Mouse (Mus musculus) hindbrain, embryonic 14.5 days (tissue): Measurements from ENCODE around the gene Acvrl1. TPM values are rescaled to one million over a fixed set of nuclear protein-coding genes. Genes with fewer than 3 reads are reported as not detected.

Source experiments
- ATAC-seq: fragments of 200-750 bp; cut with Nextera tagmentation; 2 replicates; pipeline ENCODE4 v1.8.0; 2017; ENCODE audit warnings: moderate number of reproducible peaks, mild to moderate bottlenecking, moderate TSS enrichment, moderate library complexity; ENCODE audit not compliant: low FRiP score
- DNase-seq: peaks from one replicate; pipeline ENCODE4 v3.0.0-alpha.2; 2015; ENCODE audit warnings: low spot score
- H3K27ac ChIP-seq: fragments of 300-500 bp; sonication (generic); 2 replicates; pipeline ENCODE4 v1.5.1; 2014; ENCODE audit warnings: mild to moderate bottlenecking, moderate library complexity
- H3K27me3 ChIP-seq: fragments of 300-500 bp; sonication (generic); 2 replicates; pipeline ENCODE4 v1.6.1; 2014; ENCODE audit warnings: mild to moderate bottlenecking, low read length, mixed read lengths; ENCODE audit not compliant: control insufficient read depth, insufficient read depth
- H3K36me3 ChIP-seq: fragments of 300-500 bp; sonication (generic); replicated peaks from 2 replicates; pipeline ENCODE4 v1.6.1; 2014; ENCODE audit not compliant: control insufficient read depth, insufficient read depth
- H3K4me1 ChIP-seq: fragments of 300-500 bp; sonication (generic); replicated peaks from 2 replicates; pipeline ENCODE4 v1.6.1; 2014; ENCODE audit warnings: antibody characterized with exemption, low read length, mixed read lengths; ENCODE audit not compliant: control insufficient read depth, insufficient read depth
- H3K4me2 ChIP-seq: fragments of 300-500 bp; sonication (generic); replicated peaks from 2 replicates; pipeline ENCODE4 v1.6.1; 2014; ENCODE audit warnings: mild to moderate bottlenecking, moderate library complexity
- H3K4me3 ChIP-seq: fragments of 300-500 bp; sonication (generic); replicated peaks from 2 replicates; pipeline ENCODE4 v1.5.1; 2014; ENCODE audit warnings: mild to moderate bottlenecking, low read length
- H3K9ac ChIP-seq: fragments of 300-500 bp; sonication (generic); 2 replicates; pipeline ENCODE4 v1.6.1; 2014
- H3K9me3 ChIP-seq: fragments of 300-500 bp; sonication (generic); 2 replicates; pipeline ENCODE4 v1.6.1; 2016; ENCODE audit warnings: low read length; ENCODE audit not compliant: control insufficient read depth
- whole genome bisulfite sequencing: fragments of 180-500 bp; shearing (Covaris S2); extraction: QIAGEN DNeasy Blood & Tissue Kit; methylation state at CpG from one replicate; pipeline ENCODE4 v1.1.7; 2014; 5-methylcytosine and 5-hydroxymethylcytosine counted together
- polyA plus RNA-seq: library from polyadenylated mRNA; unstranded; fragments of >200 nt; fragmentation: Nextera tagmentation; extraction: Ambion mirVana; gene quantifications from 2 replicates; pipeline ENCODE4 v1.2.1, GENCODE M21; 2014

The Acvrl1 gene
- polyA plus RNA-seq, 1 experiment from 2014 or later = 5.7 TPM

- Histone ChIP-seq H3K4me3 (no peak overlapping the region), H3K27ac (no peak overlapping the region), H3K9me3 (no peaks in the 10 kb centered on the region), H3K9ac (no peak overlapping the region), H3K27me3 (peaks cover 10% of the 10 kb centered on the region; the same call in 1 of the 2 replicates), H3K36me3 (no peaks in the 10 kb centered on the region), H3K4me2 (no peak overlapping the region), H3K4me1 (peaks cover 10% of the 10 kb centered on the region; the same call in 1 of the 2 replicates)
- WGBS = 71% methylated on average over 11 of the region's 11 CpGs
- ATAC-seq = no peak
- no peak for DNase-seq
These were observed 39.2 kb downstream of the Acvrl1 start for GRCm38 (mm10) chr15:101167553-101167952.

GRCm38 (mm10) chr15:101169910-101170309, 41.6 kb downstream of the Acvrl1 start:
- 90% methylated on average over 5 of the region's 5 CpGs for WGBS
- H3K9me3 ChIP-seq = no peaks in the 10 kb centered on the region

GRCm38 (mm10) chr15:101170413-101170980, 42.2 kb downstream of the Acvrl1 start:
- WGBS = 82% methylated on average over 10 of the region's 10 CpGs
- H3K9ac ChIP-seq = no peak overlapping the region
- H3K4me3 ChIP-seq = no peak overlapping the region
- no peaks in the 10 kb centered on the region for H3K9me3 ChIP-seq
- ATAC-seq = no peak
- DNase-seq = no peak
- H3K4me1 ChIP-seq = no peaks in the 10 kb centered on the region
- H3K36me3 ChIP-seq = no peaks in the 10 kb centered on the region
- no peak overlapping the region for H3K27ac ChIP-seq
- H3K27me3 ChIP-seq = peaks cover 10% of the 10 kb centered on the region; the same call in 1 of the 2 replicates
- no peak overlapping the region for H3K4me2 ChIP-seq

More at GRCm38 (mm10) chr15:101169910-101170309, 41.6 kb downstream of the Acvrl1 start:
- H3K27ac ChIP-seq = no peak overlapping the region
- H3K4me3 ChIP-seq = no peak overlapping the region
- peaks cover 10% of the 10 kb centered on the region; the same call in 1 of the 2 replicates for H3K27me3 ChIP-seq
- ATAC-seq (no peak), DNase-seq (no peak)
- H3K4me1 ChIP-seq = no peaks in the 10 kb centered on the region
- no peak overlapping the region for H3K4me2 ChIP-seq
- H3K36me3 ChIP-seq = no peaks in the 10 kb centered on the region
- no peak overlapping the region for H3K9ac ChIP-seq

GRCm38 (mm10) chr15:101171272-101171671, 43.0 kb downstream of the Acvrl1 start:
- Histone ChIP-seq H3K4me1 (peaks cover 7% of the 10 kb centered on the region), H3K4me3 (no peak overlapping the region), H3K9me3 (no peaks in the 10 kb centered on the region), H3K27ac (no peak overlapping the region), H3K4me2 (no peak overlapping the region), H3K9ac (no peak overlapping the region), H3K27me3 (0 out of 2 replicates have a peak, but pooled peaks cover 6% of the 10 kb centered on the region), H3K36me3 (no peaks in the 10 kb centered on the region)
- DNase-seq (no peak), ATAC-seq (no peak)
- 79% methylated on average over 4 of the region's 4 CpGs for WGBS

- H3K4me1 ChIP-seq = peaks cover 15% of the 10 kb centered on the region
- H3K36me3 ChIP-seq = no peaks in the 10 kb centered on the region
- 0 out of 2 replicates have a peak, but pooled peaks cover 6% of the 10 kb centered on the region for H3K27me3 ChIP-seq
- ATAC-seq (no peak), DNase-seq (no peak)
- H3K27ac ChIP-seq = no peak overlapping the region
- no peaks in the 10 kb centered on the region for H3K9me3 ChIP-seq
- H3K9ac ChIP-seq = no peak overlapping the region
- H3K4me2 ChIP-seq = no peak overlapping the region
- no peak overlapping the region for H3K4me3 ChIP-seq
- 87% methylated on average over 2 of the region's 2 CpGs for WGBS
These were observed 43.7 kb downstream of the Acvrl1 start for GRCm38 (mm10) chr15:101172016-101172415.

GRCm38 (mm10) chr15:101173421-101174211, 45.3 kb downstream of the Acvrl1 start, which contains the start of gene Acvr1b:
Acvr1b (plus strand) TSS chr15:101174067.
- Histone ChIP-seq H3K27ac (peak within 1 kb of the TSS; percentile 87), H3K27me3 (0 out of 2 replicates have a peak, but pooled peaks cover 6% of the 10 kb centered on the region), H3K4me2 (peak within 1 kb of the TSS; percentile 88), H3K4me1 (peaks cover 31% of the 10 kb centered on the region), H3K36me3 (no peaks in the 10 kb centered on the region), H3K9me3 (no peaks in the 10 kb centered on the region), H3K9ac (peak within 1 kb of the TSS; percentile 94), H3K4me3 (peak within 1 kb of the TSS; percentile 75)
- ATAC-seq = peak; percentile 90
- WGBS = 1% methylated on average over 39 of the region's 87 CpGs
- DNase-seq = peak; percentile 93

- H3K4me3 ChIP-seq = peak overlapping the region; percentile 75
- peak overlapping the region; percentile 87 for H3K27ac ChIP-seq
- H3K4me2 ChIP-seq = peak overlapping the region; percentile 88
- peak overlapping the region; percentile 94 for H3K9ac ChIP-seq
- no peaks in the 10 kb centered on the region for H3K36me3 ChIP-seq
- H3K9me3 ChIP-seq = no peaks in the 10 kb centered on the region
- 1% methylated on average over 28 of the region's 46 CpGs for WGBS
- 0 out of 2 replicates have a peak, but pooled peaks cover 6% of the 10 kb centered on the region for H3K27me3 ChIP-seq
- DNase-seq (no peak), ATAC-seq (peak; percentile 58)
- peaks cover 37% of the 10 kb centered on the region for H3K4me1 ChIP-seq
These were observed 46.2 kb downstream of the Acvrl1 start for GRCm38 (mm10) chr15:101174294-101175130.

GRCm38 (mm10) chr15:101175131-101175460, 46.8 kb downstream of the Acvrl1 start:
- no peak for ATAC-seq
- Histone ChIP-seq H3K27me3 (0 out of 2 replicates have a peak, but pooled peaks cover 6% of the 10 kb centered on the region), H3K9ac (peak overlapping the region; percentile 94), H3K36me3 (no peaks in the 10 kb centered on the region), H3K9me3 (no peaks in the 10 kb centered on the region), H3K4me2 (peak overlapping the region; percentile 88), H3K27ac (peak overlapping the region; percentile 87), H3K4me1 (peaks cover 37% of the 10 kb centered on the region), H3K4me3 (peak overlapping the region; percentile 75)
- DNase-seq = no peak
- WGBS = 5% methylated on average over 5 of the region's 5 CpGs
